Mouse (Mus musculus) intestine, postnatal 0 days (tissue): ENCODE data around the gene Gm26620. TPM values are rescaled to one million over a fixed set of nuclear protein-coding genes. Genes with fewer than 3 reads are reported as not detected.

Source experiments
- ATAC-seq: fragments of 200-750 bp; cut with Nextera tagmentation; 2 replicates; pipeline ENCODE4 v1.8.0; 2017; ENCODE audit warnings: mild to moderate bottlenecking, moderate TSS enrichment, moderate library complexity
- H3K27ac ChIP-seq: fragments of 300-500 bp; sonication (generic); 2 replicates; pipeline ENCODE4 v1.5.1; 2014; ENCODE audit warnings: mild to moderate bottlenecking, low read depth, low read length, moderate library complexity
- H3K27me3 ChIP-seq: fragments of 300-500 bp; sonication (generic); replicated peaks from 2 replicates; pipeline ENCODE4 v1.6.1; 2014; ENCODE audit warnings: low read length, mixed read lengths; ENCODE audit not compliant: control insufficient read depth, insufficient read depth
- H3K36me3 ChIP-seq: fragments of 300-500 bp; sonication (generic); 2 replicates; pipeline ENCODE4 v1.6.1; 2014; ENCODE audit warnings: mild to moderate bottlenecking, moderate library complexity; ENCODE audit not compliant: control insufficient read depth, insufficient read depth
- H3K4me1 ChIP-seq: fragments of 300-500 bp; sonication (generic); replicated peaks from 2 replicates; pipeline ENCODE4 v1.6.1; 2014; ENCODE audit warnings: antibody characterized with exemption, low read length, mixed read lengths; ENCODE audit not compliant: control insufficient read depth, insufficient read depth
- H3K4me2 ChIP-seq: fragments of 300-500 bp; sonication (generic); replicated peaks from 2 replicates; pipeline ENCODE4 v1.6.1; 2014; ENCODE audit warnings: low read depth, mild to moderate bottlenecking, moderate library complexity
- H3K4me3 ChIP-seq: fragments of 300-500 bp; sonication (generic); 2 replicates; pipeline ENCODE4 v1.5.1; 2014; ENCODE audit warnings: low read depth, low read length
- H3K9ac ChIP-seq: fragments of 300-500 bp; sonication (generic); 2 replicates; pipeline ENCODE4 v1.6.1; 2014; ENCODE audit warnings: mild to moderate bottlenecking, low read depth, low read length
- H3K9me3 ChIP-seq: fragments of 300-500 bp; sonication (generic); 2 replicates; pipeline ENCODE4 v1.6.1; 2016; ENCODE audit warnings: mixed run types; ENCODE audit not compliant: control insufficient read depth
- CTCF ChIP-seq: sonication (generic); IDR thresholded peaks from 2 replicates; pipeline ENCODE4 v1.5.1; 2016; ENCODE audit warnings: low read depth, mild to moderate bottlenecking, control low read depth, antibody characterized with exemption, moderate library complexity
- WGBS: fragments of 180-500 bp; shearing (Covaris S2); extraction: QIAGEN DNeasy Blood & Tissue Kit; methylation state at CpG from one replicate; pipeline ENCODE4 v1.1.7; 2014; 5-methylcytosine and 5-hydroxymethylcytosine counted together
- polyA plus RNA-seq: library from polyadenylated mRNA; unstranded; fragments of >200 nt; fragmentation: Nextera tagmentation; extraction: Ambion mirVana; gene quantifications from 2 replicates; pipeline ENCODE4 v1.2.1, GENCODE M21; 2015

The Gm26620 gene
- polyA plus RNA-seq, 1 experiment from 2014 or later, result 9.5 TPM

DNA sequence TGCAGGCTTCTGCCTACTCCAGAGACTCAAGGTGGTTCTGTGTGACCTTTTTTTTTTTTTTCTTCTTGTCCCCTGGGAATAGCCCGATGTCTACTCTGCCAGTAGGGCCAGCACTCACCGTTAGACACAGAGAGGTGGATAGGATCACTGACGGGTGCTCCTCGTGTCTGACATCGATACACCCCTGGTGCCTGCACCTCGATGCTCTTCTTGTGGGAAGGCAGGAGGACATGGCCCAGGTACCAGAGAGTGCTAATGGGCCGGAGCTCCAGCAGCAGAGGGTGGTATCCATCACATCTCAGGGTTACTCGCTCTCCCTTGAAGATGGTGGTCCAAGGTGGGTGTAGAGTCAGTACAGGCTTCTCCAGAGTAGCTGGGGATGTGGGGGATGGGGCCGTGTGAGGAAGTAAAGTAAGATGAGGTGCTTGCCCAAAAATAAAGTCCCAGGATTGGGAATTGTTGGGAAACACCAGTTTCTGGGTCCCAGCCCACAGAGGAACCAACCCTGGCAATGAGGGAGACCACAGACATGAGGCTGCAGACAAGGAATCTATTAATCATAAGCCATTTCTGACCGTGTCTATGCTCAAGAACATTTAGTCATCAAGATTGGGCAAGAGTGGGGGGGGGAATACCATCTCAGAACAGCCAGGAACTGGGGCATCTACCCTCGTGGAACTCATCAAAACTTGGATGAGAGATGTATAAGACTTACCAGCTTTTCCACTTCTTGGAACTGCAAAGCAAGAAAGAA is 27.2 kb downstream of the Gm26620 start:
- WGBS, result 81% methylated on average over 11 of the region's 11 CpGs
- no peak overlapping the region for H3K4me2 ChIP-seq
- H3K4me3 ChIP-seq, result no peak overlapping the region
- H3K9ac ChIP-seq, result no peak overlapping the region
- no peak for ATAC-seq
- no peak for TF ChIP-seq CTCF
- no peaks in the 10 kb centered on the region for H3K36me3 ChIP-seq
- H3K27me3 ChIP-seq, result peaks cover 29% of the 10 kb centered on the region
- H3K27ac ChIP-seq, result no peak overlapping the region
- H3K9me3 ChIP-seq, result no peaks in the 10 kb centered on the region
- H3K4me1 ChIP-seq, result no peaks in the 10 kb centered on the region; the same call in none of the 2 replicates

DNA sequence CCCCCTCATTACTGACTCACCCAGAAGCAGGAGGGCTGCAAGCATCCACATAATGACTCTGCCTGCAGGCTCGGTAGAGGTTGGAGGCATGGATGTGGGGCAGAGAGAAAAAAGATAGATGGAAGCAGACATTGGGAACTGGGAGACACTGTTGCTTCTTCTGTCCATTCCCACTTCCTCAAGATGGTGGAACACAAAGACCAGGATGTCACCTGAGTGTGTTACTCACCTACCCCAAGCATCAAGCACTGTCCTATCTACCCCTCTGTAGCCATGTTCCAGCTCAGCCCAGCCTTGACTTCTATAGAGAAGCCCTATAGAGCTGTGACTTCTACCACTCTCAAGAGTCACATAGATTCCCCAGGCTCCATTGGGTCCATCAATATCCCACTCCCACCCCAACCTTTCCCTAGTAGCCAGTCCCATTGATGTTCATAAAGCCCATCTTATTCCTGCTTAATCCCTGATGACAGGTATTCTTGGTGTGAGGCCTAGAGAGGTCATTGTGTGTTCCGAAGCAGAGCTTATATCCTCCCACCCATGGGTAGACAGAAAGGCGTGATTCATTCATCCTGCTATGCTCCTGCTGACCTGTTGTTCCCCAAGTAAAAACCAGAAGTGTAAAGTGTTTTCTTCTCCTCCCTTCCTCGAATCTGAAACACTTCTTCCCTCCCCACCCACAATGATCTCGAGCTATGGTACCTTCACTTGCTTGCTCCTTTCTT is 28.2 kb downstream of the Gm26620 start, which contains the start of gene Fcrlb:
TSS of gene Fcrlb (minus strand) at position 51 of the 725 bp plus-strand sequence.
- 66% methylated on average over 5 of the region's 5 CpGs for WGBS
- Histone ChIP-seq H3K4me1 (no peaks in the 10 kb centered on the region; the same call in none of the 2 replicates), H3K36me3 (no peaks in the 10 kb centered on the region), H3K4me3 (no peak within 1 kb of the TSS), H3K4me2 (no peak within 1 kb of the TSS), H3K27me3 (peaks cover 20% of the 10 kb centered on the region), H3K9me3 (no peaks in the 10 kb centered on the region), H3K9ac (no peak within 1 kb of the TSS), H3K27ac (no peak within 1 kb of the TSS)
- ATAC-seq, result no peak
- TF ChIP-seq CTCF, result no peak

DNA sequence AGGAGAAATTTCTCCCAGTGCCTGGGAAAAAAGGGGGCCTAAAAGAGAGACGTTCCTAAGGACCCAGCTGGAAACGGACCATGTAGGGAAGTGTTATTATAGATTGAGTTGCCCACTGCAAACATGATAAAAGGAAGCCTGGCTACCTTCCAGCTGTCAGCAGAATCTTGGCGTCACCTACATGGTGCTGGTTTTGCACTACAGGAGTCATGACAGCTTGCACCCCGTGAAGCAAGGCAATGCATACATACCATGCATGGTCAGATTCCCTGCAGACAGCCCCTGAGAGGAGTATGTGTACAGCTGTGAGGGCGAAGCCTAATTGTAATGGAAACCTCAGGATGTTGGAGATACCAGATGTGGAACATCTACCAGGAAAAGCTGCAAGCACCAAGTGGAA is 30.8 kb downstream of the Gm26620 start:
- 63% methylated on average over 5 of the region's 5 CpGs for WGBS
- no peak for ATAC-seq

DNA sequence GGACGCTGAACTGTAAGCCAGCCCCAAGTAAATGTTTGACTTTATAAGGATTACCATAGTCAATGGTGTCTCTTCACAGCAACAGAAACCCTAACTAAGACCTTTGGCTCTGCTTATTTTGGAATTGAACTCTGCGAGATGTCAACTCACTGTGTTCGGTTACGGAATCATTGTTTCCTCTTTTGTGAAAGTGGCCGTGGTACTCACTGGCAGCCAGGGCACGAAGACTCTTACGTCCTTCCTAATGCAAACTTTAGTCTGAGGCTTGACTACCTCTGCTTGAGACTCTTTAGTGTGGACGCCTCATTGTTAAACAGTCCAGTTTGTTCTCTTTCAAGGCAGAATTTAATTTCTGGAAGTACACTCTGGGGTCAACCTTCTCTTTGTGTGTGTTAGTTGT is 34.4 kb downstream of the Gm26620 start:
- no peak overlapping the region for H3K4me2 ChIP-seq
- WGBS, result 92% methylated on average over 8 of the region's 8 CpGs
- no peak overlapping the region for H3K9ac ChIP-seq
- ATAC-seq, result no peak
- no peaks in the 10 kb centered on the region for H3K36me3 ChIP-seq
- no peak for TF ChIP-seq CTCF
- H3K27me3 ChIP-seq, result no peaks in the 10 kb centered on the region
- no peaks in the 10 kb centered on the region for H3K9me3 ChIP-seq
- H3K27ac ChIP-seq, result no peak overlapping the region
- H3K4me1 ChIP-seq, result no peaks in the 10 kb centered on the region
- no peak overlapping the region for H3K4me3 ChIP-seq

More for the DNA sequence above, 30.8 kb downstream of the Gm26620 start:
- H3K27ac ChIP-seq, result no peak overlapping the region
- H3K4me1 ChIP-seq, result no peaks in the 10 kb centered on the region; the same call in 1 of the 2 replicates
- H3K36me3 ChIP-seq, result no peaks in the 10 kb centered on the region
- no peak overlapping the region for H3K9ac ChIP-seq
- H3K27me3 ChIP-seq, result no peaks in the 10 kb centered on the region
- no peak overlapping the region for H3K4me2 ChIP-seq
- H3K9me3 ChIP-seq, result no peaks in the 10 kb centered on the region
- no peak overlapping the region for H3K4me3 ChIP-seq
- TF ChIP-seq CTCF, result no peak

DNA sequence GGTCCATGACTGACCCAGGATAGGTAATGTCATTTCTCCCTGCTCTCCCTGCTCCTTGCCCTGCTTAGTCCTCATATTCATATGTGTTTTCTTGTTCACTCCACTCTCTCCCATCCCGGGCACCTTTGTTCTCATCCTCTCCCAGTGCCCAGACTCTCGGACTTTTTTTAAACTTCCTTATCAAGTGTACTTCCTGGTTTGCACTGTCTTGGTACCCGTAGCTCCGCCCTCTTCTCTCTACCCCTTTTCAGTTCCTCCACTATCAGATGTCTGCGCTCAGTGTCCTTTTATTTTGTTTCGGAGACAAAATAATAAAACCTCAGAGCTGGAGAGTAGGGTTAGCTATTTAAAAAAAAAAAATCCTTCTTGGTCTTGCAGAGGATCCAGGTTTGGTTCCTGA is 39.6 kb downstream of the Gm26620 start:
- no peaks in the 10 kb centered on the region for H3K4me1 ChIP-seq
- no peak for TF ChIP-seq CTCF
- H3K9ac ChIP-seq, result no peak overlapping the region
- no peak overlapping the region for H3K4me2 ChIP-seq
- WGBS, result 57% methylated on average over 6 of the region's 6 CpGs
- no peak overlapping the region for H3K27ac ChIP-seq
- no peak for ATAC-seq
- no peaks in the 10 kb centered on the region for H3K9me3 ChIP-seq
- no peak overlapping the region for H3K4me3 ChIP-seq
- no peaks in the 10 kb centered on the region for H3K27me3 ChIP-seq
- no peaks in the 10 kb centered on the region for H3K36me3 ChIP-seq

DNA sequence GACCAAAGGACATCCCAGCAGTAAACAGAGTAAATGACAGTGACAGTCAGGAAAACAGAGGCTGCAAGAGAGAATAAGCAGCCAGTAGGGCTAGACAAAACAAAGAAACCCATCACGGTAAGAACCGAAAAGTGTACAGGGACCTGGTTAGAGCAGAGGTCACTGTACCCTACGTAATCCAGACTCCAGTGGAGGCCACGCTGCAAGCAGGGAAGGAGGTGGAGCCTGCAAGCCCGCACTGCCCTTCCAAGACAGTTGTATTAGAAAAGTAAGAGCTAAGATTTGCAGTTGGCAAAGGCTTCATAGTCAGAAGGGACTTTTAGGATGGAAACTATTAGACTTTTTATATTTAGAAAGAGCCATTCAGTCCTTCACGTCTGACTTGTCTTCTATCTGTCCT is 42.1 kb downstream of the Gm26620 start:
- Histone ChIP-seq H3K4me3 (no peak overlapping the region), H3K4me2 (no peak overlapping the region), H3K27ac (no peak overlapping the region), H3K36me3 (no peaks in the 10 kb centered on the region), H3K27me3 (no peaks in the 10 kb centered on the region), H3K9ac (no peak overlapping the region), H3K4me1 (no peaks in the 10 kb centered on the region), H3K9me3 (no peaks in the 10 kb centered on the region)
- no peak for TF ChIP-seq CTCF
- WGBS, result 42% methylated on average over 6 of the region's 6 CpGs
- no peak for ATAC-seq
